Mouse (Mus musculus) myocyte (in vitro differentiated cells): ENCODE measurements around the gene Gm45618. TPM values are rescaled to one million over a fixed set of nuclear protein-coding genes. Genes with fewer than 3 reads are reported as not detected.
A peak's percentile ranks its signal among the peaks of the same experiment; 100 is the strongest.

Source experiments
- H3K27me3 ChIP-seq: one replicate; pipeline ENCODE4 v1.6.1; 2011; ENCODE audit not compliant: control insufficient read depth, insufficient read depth, insufficient read length
- H3K36me3 ChIP-seq: one replicate; pipeline ENCODE4 v1.6.1; 2011; ENCODE audit not compliant: control insufficient read depth, insufficient read depth
- H3K4me2 ChIP-seq: one replicate; pipeline ENCODE4 v1.6.1; 2011; ENCODE audit warnings: low read depth, control low read depth
- H3K4me3 ChIP-seq: one replicate; pipeline ENCODE4 v1.5.1; 2011; ENCODE audit warnings: mild to moderate bottlenecking, control low read depth, moderate library complexity
- H3K79me2 ChIP-seq: one replicate; pipeline ENCODE4 v1.6.1; 2011; ENCODE audit not compliant: control insufficient read depth, insufficient read depth
- H3ac ChIP-seq: one replicate; pipeline ENCODE4 v1.6.1; 2011; ENCODE audit not compliant: control insufficient read depth, insufficient read length
- MYOD1 ChIP-seq, 3 experiments: IDR thresholded peaks; one replicate each; pipeline ENCODE4 v1.6.1; 2011; ENCODE audit warnings: control low read depth in 2 of 3, low read depth in 2 of 3, mild to moderate bottlenecking in 2 of 3, moderate library complexity in 1 of 3; ENCODE audit not compliant: insufficient read length in 2 of 3, control insufficient read depth in 1 of 3
- REST ChIP-seq: IDR thresholded peaks from one replicate; pipeline ENCODE4 v1.6.1; 2011; ENCODE audit warnings: mild to moderate bottlenecking, control low read depth, moderate library complexity; ENCODE audit not compliant: insufficient read depth, insufficient read length
- SRF ChIP-seq: IDR thresholded peaks from one replicate; pipeline ENCODE4 v1.6.1; 2011; ENCODE audit warnings: low read depth; ENCODE audit not compliant: control insufficient read depth, insufficient read length
- polyA plus RNA-seq: library from polyadenylated mRNA; unstranded; fragments of >200 nt; fragmentation: generic; extraction: Trizol; gene quantifications from one replicate; pipeline ENCODE4 v1.2.1, GENCODE M21; 2012; ENCODE audit warnings: missing spikeins

Gm45618 gene
- polyA plus RNA-seq, 1 experiment: not detected

- TF ChIP-seq REST (no peak), SRF (no peak), MYOD1 (IDR thresholded peaks at IDR 0.05; ENCODE audit: control insufficient read depth in 1 of 3, insufficient read length in 2 of 3, low read depth in 2 of 3) (peak in 2 of 3 experiments; percentile 1 to 3)
- Histone ChIP-seq H3K27me3 (peaks cover 13% of the 10 kb centered on the region), H3K79me2 (no peaks in the 10 kb centered on the region), H3K36me3 (no peaks in the 10 kb centered on the region), H3K4me3 (no peak overlapping the region), H3K4me2 (peak overlapping the region; percentile 4), H3ac (no peak overlapping the region)
These were observed 49.9 kb downstream of the Gm45618 start for GRCm38 (mm10) chr7:142070458-142071211.

Other genes starting within 250 kb of the Gm45618 start
- gene Tollip, start 202.2 kb downstream of the Gm45618 start, polyA plus RNA-seq: 47.1 TPM
- gene Brsk2, start 171.0 kb downstream of the Gm45618 start, polyA plus RNA-seq: 0.05 TPM
- 39.2 TPM for gene Mob2, start 59.7 kb downstream of the Gm45618 start, polyA plus RNA-seq
- gene Dusp8, start 24.9 kb downstream of the Gm45618 start, polyA plus RNA-seq: 9.1 TPM
- gene Gm39115, start 15.3 kb upstream of the Gm45618 start, polyA plus RNA-seq: not detected
- not detected for gene Gm45337, start 23.9 kb upstream of the Gm45618 start, polyA plus RNA-seq
- not detected for gene Gm29735, start 36.4 kb upstream of the Gm45618 start, polyA plus RNA-seq
- not detected for gene Gm4553, start 45.0 kb upstream of the Gm45618 start, polyA plus RNA-seq
- gene Krtap5-2, start 55.3 kb upstream of the Gm45618 start, polyA plus RNA-seq: not detected
- gene Gm10153, start 69.7 kb upstream of the Gm45618 start, polyA plus RNA-seq: not detected
- gene Krtap5-3, start 80.6 kb upstream of the Gm45618 start, polyA plus RNA-seq: not detected
- not detected for gene Gm7579, start 91.1 kb upstream of the Gm45618 start, polyA plus RNA-seq
- not detected for gene Krtap5-5, start 109.2 kb upstream of the Gm45618 start, polyA plus RNA-seq
- not detected for gene Gm40460, start 120.3 kb upstream of the Gm45618 start, polyA plus RNA-seq
- gene Gm2431, start 137.6 kb upstream of the Gm45618 start, polyA plus RNA-seq: not detected
- gene Gm4559, start 153.6 kb upstream of the Gm45618 start, polyA plus RNA-seq: not detected
- not detected for gene Krtap5-1, start 176.4 kb upstream of the Gm45618 start, polyA plus RNA-seq
- not detected for gene Krtap5-4, start 182.8 kb upstream of the Gm45618 start, polyA plus RNA-seq